Mouse (Mus musculus): ENCODE results near the gene Tmem217. TPM values are rescaled to one million over a fixed set of nuclear protein-coding genes. Genes with fewer than 3 reads are reported as not detected.

The Tmem217 gene
- polyA plus RNA-seq (2012; rRNA removed), result 0.11 and 0.17 TPM in 2 replicates

DNA sequence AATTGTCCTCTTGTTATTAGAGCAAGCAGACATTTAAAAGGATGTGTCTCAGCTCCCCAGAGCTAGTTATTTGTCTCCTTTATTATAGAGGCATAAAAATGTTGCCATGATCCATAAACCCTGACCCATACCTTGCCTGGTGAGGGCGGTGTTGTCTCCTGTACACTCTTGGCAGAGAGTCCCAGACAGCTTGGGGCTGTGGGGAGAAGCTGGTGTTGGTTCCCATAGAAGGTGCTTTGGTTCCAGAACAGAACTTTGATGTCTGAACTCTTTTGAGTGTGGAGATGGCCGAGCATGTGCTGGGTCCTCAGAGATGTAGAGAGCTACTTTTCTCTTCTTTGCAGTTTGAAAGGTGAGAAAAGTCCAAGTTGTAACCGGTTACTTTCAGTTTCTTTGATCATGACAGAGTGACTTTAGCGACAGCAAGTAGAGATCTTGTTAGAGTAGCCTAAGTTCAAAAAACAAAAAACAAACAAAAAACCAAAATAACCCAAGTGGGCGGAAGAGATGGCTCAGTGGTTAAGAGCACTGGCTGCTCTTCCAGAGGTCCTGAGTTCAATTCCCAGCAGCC, at the start of gene Tmem217:
Tmem217 (minus strand) TSS at position 224 of the 571 bp plus-strand sequence.

DNA sequence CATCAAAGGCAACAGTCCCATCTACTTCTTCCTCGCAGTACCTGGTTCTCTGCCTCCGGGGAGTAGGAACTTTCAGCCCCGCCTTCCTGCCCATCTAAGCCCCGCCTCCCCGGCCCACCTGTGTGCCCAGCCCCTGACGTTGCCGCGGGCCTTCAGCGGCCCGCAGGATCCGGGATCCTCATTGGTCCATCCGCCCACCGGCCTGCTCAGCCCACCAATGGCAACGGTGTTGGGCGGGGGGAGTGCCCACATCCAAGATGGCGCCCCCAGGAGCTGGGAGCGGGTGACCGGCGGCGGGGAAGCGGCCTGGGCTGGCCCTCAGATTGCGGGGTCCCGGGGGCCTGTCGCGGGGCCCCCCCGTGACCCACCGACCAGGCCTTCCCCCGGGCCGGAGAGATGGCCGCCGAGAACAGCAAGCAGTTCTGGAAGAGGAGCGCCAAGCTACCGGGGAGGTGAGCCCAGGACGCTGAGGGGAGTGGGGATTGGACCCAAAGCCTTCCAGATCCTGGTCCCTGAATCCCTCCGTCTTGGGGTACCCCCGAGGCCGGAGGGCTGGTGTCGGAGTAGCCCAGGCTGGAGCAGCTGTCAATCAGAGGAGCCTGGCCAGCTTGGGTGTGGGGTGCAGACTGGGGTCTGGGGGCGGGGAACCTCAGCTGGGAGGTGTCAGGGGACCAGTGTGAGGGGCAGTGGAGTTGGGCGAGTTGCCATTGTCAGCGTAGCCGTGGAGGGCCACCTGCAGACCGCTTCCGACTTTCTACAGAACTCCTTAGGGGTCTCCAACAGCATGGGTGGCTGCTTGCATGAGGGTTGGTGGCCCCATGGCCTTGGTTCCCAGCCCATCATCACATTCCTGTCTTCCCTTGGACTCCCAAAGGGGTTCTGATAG, 2.4 kb downstream of the Tmem217 start, which contains the start of the genes Gm17657 and Tbc1d22b:
Gm17657 (minus strand) TSS at position 96 of the 886 bp plus-strand sequence.
Tbc1d22b (plus strand) TSS at position 243 of the 886 bp plus-strand sequence.

DNA sequence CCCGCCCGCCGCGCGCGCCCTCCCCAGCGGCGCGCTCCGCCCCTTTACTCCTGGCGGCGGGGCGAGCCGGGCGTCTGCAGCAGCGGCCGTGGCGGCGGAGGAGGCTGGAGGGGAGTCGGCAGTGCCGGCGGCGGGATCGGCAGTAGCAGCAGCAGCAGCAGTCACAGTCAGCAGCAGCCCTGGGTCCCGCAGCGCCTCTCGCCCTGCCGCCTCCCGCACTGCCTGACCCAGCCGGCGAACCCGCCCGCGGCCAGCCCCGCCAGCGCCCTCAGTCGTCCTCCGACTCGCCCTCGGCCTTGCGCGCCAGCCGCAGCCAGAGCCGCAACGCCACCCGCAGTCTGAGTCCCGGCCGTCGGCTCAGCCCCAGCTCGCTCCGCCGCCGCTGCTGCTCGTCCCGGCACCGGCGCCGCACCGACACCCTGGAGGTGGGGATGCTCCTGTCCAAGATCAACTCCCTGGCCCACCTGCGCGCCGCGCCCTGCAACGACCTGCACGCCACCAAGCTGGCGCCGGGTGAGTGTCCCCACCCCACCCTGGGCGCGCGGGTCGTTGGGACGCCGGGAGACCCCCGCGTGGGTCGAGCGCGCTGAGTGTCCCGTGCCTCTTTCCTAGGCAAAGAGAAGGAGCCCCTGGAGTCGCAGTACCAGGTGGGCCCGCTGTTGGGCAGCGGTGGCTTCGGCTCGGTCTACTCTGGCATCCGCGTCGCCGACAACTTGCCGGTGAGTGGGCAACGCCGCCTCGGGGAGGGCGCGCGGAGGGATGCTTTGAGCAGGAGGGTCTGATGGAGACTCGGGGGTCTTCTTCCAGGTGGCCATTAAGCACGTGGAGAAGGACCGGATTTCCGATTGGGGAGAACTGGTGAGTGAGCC, 61.2 kb downstream of the Tmem217 start, which contains the start of gene Pim1:
Pim1 (plus strand) TSS at position 41 of the 869 bp plus-strand sequence.

Other genes starting within 250 kb of the Tmem217 start
- 1.6 TPM in 2 replicates for gene Pi16, start 234.7 kb downstream of the Tmem217 start, polyA plus RNA-seq (2012; rRNA removed)
- gene Mtch1, start 204.5 kb downstream of the Tmem217 start, polyA plus RNA-seq (2012; rRNA removed), result 445 and 478 TPM in 2 replicates
- 5.7 and 5.8 TPM in 2 replicates for gene Fgd2, start 191.5 kb downstream of the Tmem217 start, polyA plus RNA-seq (2012; rRNA removed)
- gene Pim1, start 61.6 kb downstream of the Tmem217 start, polyA plus RNA-seq (2012; rRNA removed), result 25.9 and 26.0 TPM in 2 replicates
- gene Gm17657, start 2.7 kb downstream of the Tmem217 start, polyA plus RNA-seq (2012; rRNA removed), result not detected in 2 replicates
- 20.3 and 24.7 TPM in 2 replicates for gene Tbc1d22b, start 2.6 kb downstream of the Tmem217 start, polyA plus RNA-seq (2012; rRNA removed)
- 79.5 and 126 TPM in 2 replicates for gene Rnf8, start 62.4 kb upstream of the Tmem217 start, polyA plus RNA-seq (2012; rRNA removed)
- gene Gm28043, start 62.5 kb upstream of the Tmem217 start, polyA plus RNA-seq (2012; rRNA removed), result 3.2 and 3.5 TPM in 2 replicates
- 60.2 and 113 TPM in 2 replicates for gene Cmtr1, start 108.2 kb upstream of the Tmem217 start, polyA plus RNA-seq (2012; rRNA removed)
- 20.0 and 21.8 TPM in 2 replicates for gene Ccdc167, start 164.7 kb upstream of the Tmem217 start, polyA plus RNA-seq (2012; rRNA removed)

All from central nervous system, embryonic 11.5 days (tissue).